Mouse (Mus musculus): ENCODE measurements around the gene Creb3l1.

Gene Creb3l1

DNA sequence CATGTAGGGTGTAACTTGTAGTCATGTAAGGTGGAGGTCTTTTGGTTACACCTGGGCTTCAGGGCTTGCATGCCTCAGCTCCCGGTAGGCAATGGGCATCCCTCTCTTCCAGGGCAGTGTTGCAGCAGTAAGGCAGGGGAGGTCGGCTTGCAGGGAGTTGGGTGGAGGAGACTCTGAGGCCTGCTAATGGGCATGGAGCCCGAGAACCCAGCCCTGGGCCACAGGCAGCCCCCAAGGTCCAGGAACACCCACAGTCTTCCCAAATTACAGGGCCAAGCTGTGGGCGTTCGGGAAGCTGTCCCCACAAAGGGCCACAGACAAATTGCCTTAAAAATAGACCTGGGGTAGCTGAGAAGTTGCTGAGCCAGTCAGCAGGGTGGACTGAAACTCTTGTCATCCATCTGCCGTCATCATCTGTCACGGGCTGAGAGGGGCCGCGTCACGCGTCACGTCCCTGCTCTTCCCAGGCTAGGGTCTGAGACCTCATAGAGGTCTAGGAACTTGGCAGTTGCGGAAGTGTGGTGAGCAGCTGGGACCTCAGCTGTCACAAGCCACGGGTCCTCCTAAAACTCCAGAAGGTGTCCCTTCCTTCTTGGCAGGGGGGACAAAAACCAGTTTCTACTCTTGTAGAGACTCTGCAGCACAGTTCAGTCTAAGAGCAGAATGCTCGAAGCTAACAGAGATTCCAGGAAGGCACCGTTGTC lies 26.2 kb downstream of the Creb3l1 start:
- no peak for DNase-seq

DNA sequence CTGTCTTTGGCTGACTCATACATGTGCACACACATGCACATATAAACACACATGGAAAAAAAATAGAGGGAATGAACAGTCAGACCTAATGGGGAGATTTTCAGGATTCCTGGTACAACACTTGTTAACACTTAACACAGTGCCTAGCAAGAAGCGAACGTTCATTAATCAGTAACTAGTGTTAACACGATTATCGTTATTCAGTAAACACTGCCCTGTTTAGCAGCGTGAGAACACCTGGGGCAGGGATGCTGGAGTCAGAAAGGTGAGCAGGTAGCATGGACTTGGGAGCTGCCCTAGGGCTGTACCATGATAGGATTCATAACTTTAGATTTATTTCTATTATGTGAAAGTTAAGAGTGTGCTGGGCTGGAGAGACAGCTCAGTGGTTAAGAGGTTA lies 28.3 kb downstream of the Creb3l1 start:
- DNase-seq = peak; percentile 43 to 76

DNA sequence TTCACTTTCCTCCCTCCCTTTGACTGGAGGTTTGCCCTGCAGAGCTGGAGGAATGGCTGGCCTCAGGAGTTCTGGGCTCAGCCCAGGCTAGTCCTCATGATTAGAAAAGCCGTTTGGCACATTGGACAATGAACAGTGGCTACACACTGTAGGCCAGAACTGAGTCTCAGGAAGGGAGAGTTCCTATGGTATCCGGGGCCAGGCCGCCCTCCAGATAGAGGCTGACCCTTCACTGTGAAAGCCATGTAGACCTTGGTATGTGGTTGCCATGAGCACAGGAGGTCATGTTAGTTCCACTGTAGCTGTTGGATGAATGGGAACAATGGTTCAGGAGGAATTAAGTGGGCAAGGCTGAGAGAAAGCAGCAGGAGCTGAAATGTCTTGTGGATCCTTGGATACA lies 30.9 kb downstream of the Creb3l1 start:
- no peak for DNase-seq

DNA sequence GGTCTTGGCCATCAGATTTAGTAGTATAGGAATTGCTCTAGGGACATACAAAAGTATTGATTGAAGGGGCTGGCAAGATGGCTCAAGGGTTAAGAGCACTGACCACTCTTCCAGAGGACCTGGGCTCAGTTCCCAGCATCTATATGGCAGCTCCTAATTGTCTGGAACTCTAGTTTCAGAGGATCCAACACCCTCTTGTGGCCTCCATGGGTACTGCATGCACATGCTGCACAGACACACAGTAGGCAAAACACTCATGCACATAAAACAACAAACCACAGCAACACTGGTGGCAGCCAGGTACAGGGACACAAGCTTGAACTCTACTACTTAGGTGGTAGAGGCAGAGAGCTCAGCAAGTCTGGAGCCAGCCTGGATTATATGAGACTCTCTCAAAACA lies 34.6 kb downstream of the Creb3l1 start:
- peak in 1 of 2 experiments; percentile 30 for DNase-seq

DNA sequence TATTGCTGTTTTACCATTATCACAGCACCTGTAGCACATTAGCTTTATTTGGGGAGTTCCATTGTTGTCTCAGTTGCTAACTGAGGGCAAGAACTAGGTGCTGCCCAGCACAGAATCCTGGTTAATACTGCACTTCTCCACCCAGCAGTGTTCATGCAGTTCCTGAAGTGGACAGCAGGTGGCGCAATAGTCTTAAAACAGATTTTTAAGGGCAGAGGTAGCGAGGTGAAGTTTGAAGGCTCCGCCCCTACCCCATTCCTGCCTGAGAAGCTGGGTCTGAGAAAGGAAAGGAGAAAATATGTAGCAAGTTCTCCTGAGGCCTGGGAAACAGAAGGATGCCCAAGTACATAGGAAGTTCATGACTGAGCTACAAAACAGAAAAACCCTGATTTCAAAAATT lies 36.8 kb downstream of the Creb3l1 start:
- DNase-seq = peak; percentile 89 to 98

DNA sequence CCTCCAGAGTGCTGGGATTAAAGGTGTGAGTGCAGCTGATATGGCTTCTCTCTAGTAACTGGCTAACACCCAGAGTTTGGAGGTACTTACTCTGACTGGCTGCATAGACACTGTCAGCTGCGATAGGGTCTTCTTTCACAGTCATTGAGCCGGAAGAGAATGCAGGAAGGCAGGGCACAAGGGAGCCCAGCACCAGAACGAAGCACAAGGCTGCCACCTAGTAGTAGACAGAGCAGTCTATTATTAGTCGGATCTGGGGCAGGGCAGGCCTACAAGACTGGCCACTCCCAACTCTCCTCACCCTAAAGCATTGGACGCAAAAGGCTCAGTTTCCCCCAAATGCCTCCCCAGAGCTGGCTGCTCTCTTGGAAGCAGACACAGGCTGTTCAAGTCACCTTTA lies 38.2 kb downstream of the Creb3l1 start:
- peak in 1 of 2 experiments; percentile 57 for DNase-seq

DNA sequence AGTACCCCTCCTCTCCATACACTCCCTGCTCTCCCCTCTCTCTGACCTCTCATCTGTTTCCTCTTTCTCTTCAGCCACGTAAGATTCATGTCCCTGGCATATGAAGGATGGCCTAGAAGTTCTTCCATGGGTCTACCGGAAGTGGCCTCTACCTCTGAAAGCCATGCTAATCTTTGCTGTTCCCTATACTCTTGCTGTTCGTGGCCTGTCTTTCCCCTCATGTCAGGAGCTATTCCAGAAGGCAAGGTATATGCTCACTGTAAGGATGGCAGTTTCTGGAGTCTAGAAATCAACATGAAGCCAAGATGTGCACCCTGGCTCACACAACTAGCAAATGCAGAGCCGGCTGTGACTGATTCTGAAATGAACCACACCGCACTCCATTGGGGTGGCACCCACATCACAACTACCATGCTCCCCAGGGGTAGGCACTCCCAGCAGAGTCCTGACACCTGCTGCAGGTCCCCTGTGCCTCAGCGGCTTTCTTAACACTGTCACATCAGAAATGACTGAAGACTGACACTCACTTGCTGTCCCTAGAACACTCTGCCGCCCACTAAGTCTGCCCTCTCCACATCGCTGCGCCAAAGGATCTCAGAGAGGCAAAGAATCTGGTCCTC lies 39.3 kb downstream of the Creb3l1 start:
- DNase-seq = no peak

DNA sequence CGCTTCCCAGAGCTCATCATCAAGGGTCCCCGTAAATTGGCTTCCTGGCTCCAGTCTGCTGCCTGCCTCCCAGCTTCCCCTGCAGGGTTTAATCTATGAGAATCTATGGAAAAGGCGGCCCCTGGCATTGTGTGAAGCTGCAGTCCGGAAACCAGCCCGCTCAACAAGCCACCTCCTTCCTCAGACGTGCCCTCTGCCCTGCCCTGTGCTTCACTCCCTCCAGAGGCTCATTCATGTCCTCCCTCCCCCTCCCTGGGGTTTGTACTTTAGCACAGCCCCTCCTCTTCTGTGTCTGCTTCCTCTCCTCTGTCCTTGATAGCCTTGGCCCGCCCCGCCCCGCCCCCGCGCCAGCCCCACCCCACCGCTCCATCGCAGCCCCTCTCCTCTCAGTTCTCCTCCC lies 39.9 kb downstream of the Creb3l1 start:
- peak; percentile 86 to 95 for DNase-seq

DNA sequence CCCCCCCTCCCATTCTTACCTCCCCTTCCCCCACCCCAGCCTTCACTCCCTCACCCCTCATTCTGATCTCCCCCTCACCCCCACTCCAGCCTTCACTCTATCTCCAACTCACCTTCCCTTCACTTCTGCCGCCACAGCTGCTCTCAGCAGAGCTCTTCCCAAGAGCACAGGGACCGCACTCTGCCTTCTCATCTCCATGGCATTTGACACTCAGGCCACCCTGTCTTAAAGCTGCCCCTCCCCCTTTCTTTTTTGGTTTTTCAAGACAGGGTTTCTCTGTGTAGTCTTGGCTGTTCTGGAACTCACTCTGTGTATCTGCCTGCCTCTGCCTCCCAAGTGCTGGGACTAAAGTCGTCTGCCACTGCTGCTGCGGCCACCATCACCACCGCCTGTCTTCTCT lies 43.5 kb downstream of the Creb3l1 start:
- DNase-seq = no peak

DNA sequence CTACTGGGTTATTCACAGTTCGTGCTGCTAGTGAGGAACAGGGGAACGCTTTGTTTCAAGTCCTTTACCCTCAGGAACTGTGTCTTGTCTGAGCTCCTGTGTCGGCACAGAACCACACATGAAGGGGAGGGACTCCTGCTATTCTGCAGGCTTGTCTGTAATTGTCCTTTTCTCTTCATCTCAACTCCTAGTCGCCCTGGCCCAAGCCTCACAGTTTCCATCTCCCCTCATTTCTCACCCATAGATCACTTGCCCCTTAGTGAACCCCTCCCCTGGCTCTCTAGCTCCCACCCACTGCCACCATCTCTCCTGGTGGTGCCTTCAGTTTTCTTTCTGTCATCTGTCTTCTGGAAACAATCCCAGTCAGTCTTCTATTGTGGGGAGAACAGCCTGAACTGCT lies 44.1 kb downstream of the Creb3l1 start:
- no peak for DNase-seq

DNA sequence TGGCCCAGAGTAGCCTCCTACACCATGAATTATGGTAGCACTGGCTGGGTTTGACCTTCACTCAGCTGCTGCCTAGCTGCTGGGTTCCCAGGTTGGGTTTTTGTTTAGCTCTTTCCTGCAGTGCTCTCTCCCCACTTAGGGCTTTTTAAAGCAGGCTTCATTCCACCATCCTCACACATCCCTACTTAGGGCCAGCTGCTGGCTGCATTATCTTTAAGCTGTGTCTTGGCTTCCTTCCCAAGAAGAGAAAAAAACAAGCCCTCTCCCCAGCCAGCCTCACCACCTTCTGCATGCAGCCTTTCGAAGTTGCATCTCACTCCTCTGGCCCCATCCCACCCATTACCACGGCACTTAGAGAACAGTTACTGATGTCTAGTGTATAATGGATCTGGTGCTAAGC lies 45.8 kb downstream of the Creb3l1 start:
- DNase-seq = no peak

DNA sequence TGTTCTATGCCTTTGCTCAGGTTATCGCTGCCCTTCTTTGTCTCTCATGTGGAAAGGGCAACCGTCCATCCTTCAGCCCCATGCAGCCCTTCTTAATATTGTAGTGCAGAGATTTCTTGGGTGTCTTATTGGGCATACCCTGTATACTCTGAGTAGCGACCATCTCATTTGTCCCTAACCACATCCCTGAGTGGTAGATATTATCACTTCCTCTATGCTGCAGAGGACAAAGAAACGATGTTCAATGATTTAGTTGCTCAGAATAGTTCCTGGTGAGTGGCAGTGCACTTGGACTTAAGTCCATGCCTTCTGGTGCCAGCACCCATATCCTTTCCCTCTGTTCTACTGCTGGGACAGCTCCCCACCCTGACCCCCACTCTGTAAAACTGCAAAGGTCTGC lies 46.3 kb downstream of the Creb3l1 start:
- DNase-seq = no peak

DNA sequence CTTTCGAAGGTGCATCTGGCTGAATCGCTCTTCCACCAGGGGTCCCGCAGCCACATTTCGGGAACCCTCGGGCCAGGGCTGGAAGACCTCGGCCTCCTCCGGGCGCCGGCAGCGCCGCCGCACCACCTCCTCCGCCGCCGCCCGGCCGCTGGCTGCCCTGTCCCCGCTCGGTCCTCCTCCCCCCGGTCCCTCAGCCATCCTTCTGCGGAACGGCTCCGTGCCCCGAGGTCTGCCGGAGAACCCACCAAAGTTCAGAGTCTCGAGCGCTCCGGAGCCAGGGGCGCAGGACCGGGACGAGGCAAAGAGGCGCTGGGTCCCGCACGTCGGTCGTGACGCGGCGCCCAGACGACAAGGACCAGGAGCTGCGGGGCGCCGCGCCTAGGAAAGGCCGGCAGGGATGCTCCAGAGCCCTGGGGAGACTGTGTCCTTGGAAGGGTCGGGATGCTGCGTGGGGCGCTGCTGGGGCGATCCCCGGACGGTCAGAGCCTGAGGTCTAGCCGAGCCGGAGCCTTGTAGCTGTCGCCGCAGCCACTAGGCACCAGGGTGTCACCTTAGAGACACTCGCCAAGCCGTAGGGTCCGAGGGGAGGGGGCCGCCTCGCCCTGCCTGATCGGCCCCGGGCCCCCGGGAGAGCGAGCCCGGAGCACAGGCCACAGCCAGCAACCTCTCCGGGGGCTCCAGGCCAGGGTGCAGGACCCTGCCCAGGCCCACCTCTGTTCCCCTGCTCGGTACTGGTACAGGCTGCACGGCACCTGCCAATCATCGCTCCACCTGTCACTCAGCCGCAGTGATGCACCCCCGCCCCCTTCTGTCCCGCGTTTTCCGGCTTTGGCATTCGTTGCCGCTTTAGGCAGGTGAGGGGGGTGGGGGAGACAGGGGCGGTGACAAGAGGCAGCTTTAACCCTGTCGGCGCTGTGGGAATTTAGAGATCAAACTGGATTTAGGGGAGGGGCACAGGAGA lies 48.4 kb downstream of the Creb3l1 start, which contains the start of gene Dgkz:
Gene Dgkz (minus strand): TSS at position 284 of the 961 bp plus-strand sequence.
- no peak for DNase-seq

DNA sequence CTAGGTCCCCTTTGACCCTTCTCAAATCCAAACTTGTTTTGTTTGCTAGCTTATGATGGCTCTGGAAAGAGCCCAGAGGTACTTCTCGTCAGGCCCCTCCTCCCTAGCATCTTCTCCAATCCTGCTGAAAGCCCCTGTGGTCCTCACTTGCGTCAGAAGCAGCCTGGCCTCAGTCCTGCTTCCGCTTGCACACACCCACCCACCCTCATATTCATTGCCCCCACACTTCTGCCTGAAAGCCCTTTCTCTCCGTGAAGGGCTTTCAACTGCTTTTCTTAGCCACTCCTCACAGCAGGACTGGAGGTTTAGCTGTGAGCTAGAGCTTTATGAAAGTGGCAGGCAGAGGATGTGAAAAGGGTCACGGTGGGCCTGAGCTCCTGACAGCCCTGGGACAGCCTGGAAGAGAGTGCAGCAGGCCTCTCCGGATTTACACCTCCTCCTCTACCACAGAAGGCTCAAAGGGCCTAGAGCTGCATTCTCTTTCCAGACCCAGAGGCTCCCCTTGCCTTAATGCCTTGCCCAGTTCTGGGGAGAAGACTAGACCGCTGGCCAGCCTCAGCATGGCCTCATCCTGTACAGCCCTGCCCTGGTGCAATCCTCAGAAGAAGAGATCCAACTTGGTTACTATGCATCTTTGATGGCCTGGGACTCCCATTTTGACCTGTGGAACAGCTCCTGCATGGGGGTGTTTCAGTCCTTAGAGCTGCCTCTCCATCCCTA lies 50.7 kb downstream of the Creb3l1 start:
- no peak for DNase-seq

DNA sequence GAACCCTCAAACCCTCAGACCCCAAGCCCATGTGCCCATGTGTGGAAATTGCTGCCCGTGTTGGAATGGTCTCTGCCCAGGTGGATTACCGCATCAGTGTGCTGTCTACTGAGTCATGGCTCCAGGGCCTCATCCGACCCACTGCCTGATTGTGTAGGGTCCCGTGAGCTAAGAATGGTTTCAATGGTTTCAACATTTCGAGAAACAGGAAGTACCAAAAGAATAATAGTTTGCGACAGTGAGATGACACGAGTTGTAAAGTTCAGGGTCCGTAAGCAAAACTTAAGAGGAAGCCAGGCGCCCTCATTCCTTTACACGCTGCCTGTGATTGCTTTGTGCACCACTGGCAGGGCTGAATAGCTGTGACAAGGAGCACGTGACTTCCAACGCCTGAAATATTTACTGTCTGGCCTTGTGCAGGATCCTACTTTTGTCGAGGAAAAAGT lies 52.2 kb downstream of the Creb3l1 start:
- DNase-seq = peak in 1 of 2 experiments; percentile 30

DNA sequence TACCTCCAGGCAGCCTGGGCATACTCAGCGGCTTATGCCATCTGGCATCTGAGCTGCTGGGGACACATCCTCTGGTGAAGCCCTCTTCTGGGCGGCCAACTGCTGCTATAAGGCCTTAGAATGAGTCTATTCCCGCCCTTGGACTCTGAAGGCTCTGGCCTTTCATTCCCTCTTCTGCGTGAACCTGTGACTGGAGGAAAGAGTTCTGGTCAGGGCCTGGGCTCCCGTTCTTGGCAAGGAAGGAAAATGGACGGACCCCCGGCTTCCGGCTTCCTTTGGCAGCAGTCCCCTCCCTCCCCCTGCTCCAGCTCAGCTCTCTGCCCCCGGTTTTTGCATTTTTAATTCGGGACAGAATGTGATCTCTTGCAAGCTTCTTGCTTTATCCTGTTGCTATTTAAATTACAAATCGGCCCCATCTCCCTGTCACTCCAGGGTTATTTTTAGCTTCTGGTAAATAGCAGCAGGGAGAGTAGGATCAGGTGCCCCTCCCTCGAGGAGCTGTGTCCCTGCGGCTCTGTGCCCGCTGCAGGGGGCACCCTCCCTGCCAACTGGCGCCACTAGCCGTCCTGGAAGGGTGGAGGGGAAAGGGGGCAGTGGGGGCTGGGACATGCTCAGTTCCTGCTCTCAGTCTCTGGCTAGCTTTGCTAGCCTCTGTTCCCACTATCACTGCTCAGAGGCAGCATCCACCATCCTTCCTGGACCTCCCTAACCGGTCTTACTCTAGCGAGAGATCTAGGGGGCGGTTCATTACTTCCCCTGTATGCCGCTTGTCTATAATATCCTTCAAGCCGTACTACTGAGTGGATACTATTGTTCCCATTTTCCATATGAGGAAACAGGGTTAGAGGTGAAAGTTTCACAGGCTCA lies 52.8 kb downstream of the Creb3l1 start:
- peak; percentile 38 to 73 for DNase-seq

DNA sequence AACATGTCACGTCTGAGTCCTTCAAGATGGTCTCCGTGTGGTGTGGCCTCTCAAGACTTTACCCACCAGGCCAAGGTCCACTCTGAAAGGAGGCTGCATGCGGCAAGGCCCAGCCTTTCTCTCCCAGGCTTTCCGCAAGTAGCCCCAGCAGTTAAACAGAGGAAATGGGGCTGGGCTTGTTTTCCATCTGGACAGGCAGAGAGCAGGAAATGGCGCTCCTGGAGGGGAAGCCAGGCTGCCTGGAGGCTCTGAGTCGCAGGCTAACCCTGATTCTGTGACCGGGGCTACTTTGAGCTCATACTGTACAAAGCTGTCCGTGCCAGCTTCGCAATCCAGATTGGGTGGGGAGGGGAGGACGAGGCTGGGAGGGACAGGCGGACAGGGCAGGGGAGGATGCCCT lies 56.3 kb downstream of the Creb3l1 start:
- peak; percentile 61 to 82 for DNase-seq

DNA sequence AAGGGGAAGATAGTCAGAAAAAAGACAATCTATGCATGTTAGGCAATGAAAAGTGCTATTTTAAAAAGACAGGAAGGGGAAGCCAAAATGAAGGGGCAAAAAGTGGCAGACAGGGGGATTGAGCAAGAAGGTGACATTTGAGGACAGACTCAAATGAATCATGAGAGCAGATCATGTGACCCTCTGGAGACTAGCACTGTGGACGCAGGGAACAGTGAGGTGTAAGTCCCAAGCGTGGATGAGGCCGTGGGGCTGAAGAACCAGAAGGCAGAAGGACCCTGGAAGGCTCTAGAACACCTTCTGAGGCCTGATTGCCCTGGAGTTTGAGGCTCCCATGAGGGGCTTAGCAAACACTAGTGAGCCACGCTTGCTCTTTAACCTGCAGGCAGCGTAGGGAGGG lies 57.9 kb downstream of the Creb3l1 start:
- DNase-seq = no peak

DNA sequence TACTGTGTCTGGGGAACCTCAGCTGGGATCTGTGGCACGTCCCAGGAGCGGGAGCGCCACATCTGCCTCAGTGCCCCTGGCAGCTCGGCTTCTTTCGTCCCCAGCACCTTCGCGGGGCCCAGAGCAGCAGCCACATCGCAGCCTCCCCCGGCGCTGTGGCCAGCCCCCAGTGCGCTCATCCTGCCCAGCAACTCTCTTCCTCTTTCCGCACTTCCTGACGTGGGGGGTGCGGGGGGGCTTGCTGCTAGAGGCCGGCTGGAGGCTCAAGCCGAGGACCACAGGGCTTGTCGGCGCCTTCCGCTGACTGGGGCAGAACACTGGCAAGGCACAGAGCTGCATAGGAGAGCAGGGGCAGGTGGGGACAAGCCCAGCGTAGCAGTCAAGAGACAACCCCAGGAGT lies 58.9 kb downstream of the Creb3l1 start:
- DNase-seq = peak; percentile 86 to 92

DNA sequence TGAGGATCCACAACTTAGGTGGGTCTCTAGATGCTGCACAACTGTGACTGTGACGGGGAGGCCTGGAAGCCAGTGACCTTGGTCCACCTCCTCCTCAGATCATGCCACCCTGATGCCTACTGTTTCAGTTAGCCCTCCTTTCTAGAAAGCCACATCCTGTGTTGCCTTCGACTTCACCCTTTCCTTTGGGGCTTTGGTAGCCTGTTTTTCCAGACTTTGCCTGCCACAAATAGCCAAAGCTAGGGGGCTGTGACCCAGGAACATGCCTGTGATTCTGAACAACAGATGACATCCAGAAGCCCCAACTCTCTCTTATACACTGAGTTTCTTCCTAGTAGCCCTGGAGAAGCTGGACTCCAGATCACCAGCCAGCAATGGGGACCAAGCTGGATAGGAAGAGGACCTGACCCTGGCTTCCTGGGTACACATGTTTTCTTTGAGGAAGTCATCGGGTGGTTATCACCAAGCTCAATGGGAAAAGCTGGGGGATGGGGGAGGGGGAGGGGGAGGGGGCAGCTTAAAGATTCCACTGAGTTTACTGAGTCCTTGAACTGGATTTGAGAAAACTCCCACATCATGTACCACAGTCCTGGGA lies 59.6 kb downstream of the Creb3l1 start:
- no peak for DNase-seq

DNA sequence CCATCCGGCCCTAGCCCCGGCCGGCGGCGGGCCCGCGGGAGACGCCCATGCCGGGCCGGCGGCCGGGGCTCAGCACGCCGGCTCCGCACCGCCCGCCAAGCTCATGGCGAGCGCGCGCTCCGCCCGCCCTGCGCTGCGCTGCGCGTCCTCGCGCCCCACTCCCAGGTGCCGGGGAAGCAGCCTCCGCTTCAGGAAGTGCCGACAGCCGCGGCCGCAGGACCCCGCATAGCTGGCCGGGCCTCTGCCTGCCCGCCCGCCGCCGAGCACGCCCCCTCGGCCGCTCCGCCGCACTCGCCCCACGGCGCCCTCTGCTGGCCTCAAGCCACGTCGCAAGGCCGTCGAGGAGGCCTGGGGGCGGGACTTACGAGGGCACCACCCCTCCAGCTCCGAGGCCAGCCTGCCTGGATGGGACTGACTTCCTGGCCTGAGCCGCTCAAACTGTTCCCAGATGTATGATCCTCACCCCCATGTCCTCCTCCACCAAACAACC lies 60.8 kb downstream of the Creb3l1 start:
- peak; percentile 97 for DNase-seq
